Mouse (Mus musculus): ENCODE measurements around the gene Tmprss15. TPM values are rescaled to one million over a fixed set of nuclear protein-coding genes. Genes with fewer than 3 reads are reported as not detected.

Tmprss15 gene
- polyA plus RNA-seq, 1 experiment from 2014 or later: not detected

DNA sequence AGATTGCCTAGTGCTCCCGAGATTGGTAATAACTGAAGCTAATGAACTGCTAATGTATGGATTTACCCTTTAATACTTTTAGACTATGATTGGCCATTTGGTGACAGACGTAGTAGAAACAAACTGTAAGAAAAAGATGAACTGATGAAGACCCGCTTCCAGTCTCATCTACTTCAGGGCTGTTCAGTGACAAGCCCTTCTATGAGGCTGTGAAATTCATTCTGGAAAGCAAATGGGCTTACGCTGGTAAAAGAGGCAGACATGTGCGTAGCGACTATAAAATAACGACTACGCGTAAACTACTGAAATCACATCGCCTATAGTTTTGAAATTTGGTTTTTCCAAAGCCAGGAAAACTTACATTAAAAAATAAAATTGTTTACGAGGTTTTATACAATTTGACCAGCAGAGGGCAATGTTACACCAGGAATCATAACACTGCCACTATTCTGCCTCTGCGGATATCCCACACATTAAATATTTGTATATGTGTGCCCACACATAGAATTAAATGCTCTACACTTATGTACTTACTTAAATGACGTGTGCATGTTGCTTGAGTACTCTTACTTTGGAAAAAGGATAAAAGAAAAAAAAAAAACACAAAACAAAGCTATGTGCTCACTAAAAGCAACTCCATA is 121.7 kb downstream of the Tmprss15 start:
- WGBS: 38% methylated on average over 13 of the region's 13 CpGs
- no peaks in the 10 kb centered on the region for H3K27me3 ChIP-seq (ENCODE audit: low read depth, poor library complexity, severe bottlenecking)
- no peak overlapping the region for H3K4me3 ChIP-seq
- no peaks in the 10 kb centered on the region for H3K4me1 ChIP-seq
- no peaks in the 10 kb centered on the region for H3K9me3 ChIP-seq (replicated peaks)
- DNase-seq (ENCODE audit: low spot score): no peak
- H3K36me3 ChIP-seq: no peaks in the 10 kb centered on the region
- H3K27ac ChIP-seq: no peak overlapping the region

- Histone ChIP-seq H3K36me3 (no peaks in the 10 kb centered on the region), H3K4me3 (no peak overlapping the region), H3K4me1 (no peaks in the 10 kb centered on the region), H3K27ac (no peak overlapping the region), H3K9me3 (replicated peaks) (no peaks in the 10 kb centered on the region), H3K27me3 (ENCODE audit: low read depth, poor library complexity, severe bottlenecking) (no peaks in the 10 kb centered on the region)
- no peak for DNase-seq (ENCODE audit: low spot score)
- 59% methylated on average over 2 of the region's 2 CpGs for WGBS
Observed at GRCm38 (mm10) chr16:78957434-78957833, 133.5 kb downstream of the Tmprss15 start.

DNA sequence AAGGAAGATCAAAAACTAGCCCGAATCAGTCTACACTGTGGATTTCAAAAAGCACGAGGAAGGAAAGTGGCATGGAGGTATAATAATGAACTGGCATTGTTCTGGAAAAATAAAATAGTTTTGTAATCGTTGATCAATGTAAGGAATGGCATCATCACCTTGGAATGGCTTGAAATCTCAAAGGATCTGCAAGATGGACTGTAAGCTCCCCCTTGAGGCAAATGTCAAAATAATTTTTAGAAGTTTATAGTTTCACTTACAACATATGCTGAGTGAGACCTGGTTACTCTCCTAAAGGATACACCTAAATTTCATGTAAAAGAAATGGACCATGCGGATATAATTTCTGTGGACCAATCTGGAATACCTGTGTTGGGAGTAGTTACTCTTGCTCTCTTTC is 140.5 kb downstream of the Tmprss15 start:
- 87% methylated on average over 4 of the region's 4 CpGs for WGBS
- no peaks in the 10 kb centered on the region for H3K36me3 ChIP-seq
- H3K9me3 ChIP-seq (replicated peaks): no peaks in the 10 kb centered on the region
- no peak overlapping the region for H3K27ac ChIP-seq
- no peaks in the 10 kb centered on the region for H3K4me1 ChIP-seq
- H3K27me3 ChIP-seq (ENCODE audit: low read depth, poor library complexity, severe bottlenecking): no peaks in the 10 kb centered on the region
- H3K4me3 ChIP-seq: no peak overlapping the region
- no peak for DNase-seq (ENCODE audit: low spot score)

DNA sequence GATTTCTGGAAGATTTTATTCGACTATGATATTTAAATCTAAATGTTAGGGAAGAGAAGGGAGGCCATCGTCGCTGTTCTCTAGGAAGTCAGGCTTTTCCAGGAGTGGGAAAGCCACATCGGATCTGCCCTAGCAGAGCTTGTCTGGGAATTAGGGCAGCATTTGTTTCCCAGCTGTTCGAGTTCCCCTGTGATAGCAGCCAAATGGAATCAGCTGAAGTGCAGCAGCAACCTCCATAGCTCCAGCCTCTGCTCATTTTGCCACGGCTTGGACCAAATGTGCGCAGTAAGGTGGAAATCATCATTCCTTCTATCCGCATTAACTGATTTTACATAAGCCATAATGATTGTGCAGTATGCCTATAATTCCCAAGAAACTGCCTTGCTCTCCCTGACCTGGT is 153.1 kb downstream of the Tmprss15 start:
- Histone ChIP-seq H3K27me3 (ENCODE audit: low read depth, poor library complexity, severe bottlenecking) (no peaks in the 10 kb centered on the region), H3K36me3 (no peaks in the 10 kb centered on the region), H3K4me3 (no peak overlapping the region), H3K27ac (no peak overlapping the region), H3K4me1 (no peaks in the 10 kb centered on the region), H3K9me3 (replicated peaks) (no peaks in the 10 kb centered on the region)
- WGBS: 66% methylated on average over 8 of the region's 8 CpGs
- no peak for DNase-seq (ENCODE audit: low spot score)

GRCm38 (mm10) chr16:78934298-78934697 is 156.6 kb downstream of the Tmprss15 start:
- H3K9me3 ChIP-seq (replicated peaks): no peaks in the 10 kb centered on the region
- peaks cover 15% of the 10 kb centered on the region for H3K27me3 ChIP-seq (ENCODE audit: low read depth, poor library complexity, severe bottlenecking)
- H3K4me1 ChIP-seq: peaks cover 9% of the 10 kb centered on the region
- H3K36me3 ChIP-seq: no peaks in the 10 kb centered on the region
- no peak overlapping the region for H3K4me3 ChIP-seq
- H3K27ac ChIP-seq: no peak overlapping the region
- no peak for DNase-seq (ENCODE audit: low spot score)
- 95% methylated on average over 2 of the region's 2 CpGs for WGBS

- Histone ChIP-seq H3K27ac (no peak overlapping the region), H3K36me3 (no peaks in the 10 kb centered on the region), H3K4me3 (peak overlapping the region; percentile 56), H3K4me1 (peaks cover 9% of the 10 kb centered on the region), H3K9me3 (replicated peaks) (no peaks in the 10 kb centered on the region), H3K27me3 (ENCODE audit: low read depth, poor library complexity, severe bottlenecking) (peaks cover 15% of the 10 kb centered on the region)
- WGBS: 13% methylated on average over 16 of the region's 16 CpGs
- peak; percentile 46 for DNase-seq (ENCODE audit: low spot score)
Observed at GRCm38 (mm10) chr16:78931287-78932025, 159.4 kb downstream of the Tmprss15 start.

DNA sequence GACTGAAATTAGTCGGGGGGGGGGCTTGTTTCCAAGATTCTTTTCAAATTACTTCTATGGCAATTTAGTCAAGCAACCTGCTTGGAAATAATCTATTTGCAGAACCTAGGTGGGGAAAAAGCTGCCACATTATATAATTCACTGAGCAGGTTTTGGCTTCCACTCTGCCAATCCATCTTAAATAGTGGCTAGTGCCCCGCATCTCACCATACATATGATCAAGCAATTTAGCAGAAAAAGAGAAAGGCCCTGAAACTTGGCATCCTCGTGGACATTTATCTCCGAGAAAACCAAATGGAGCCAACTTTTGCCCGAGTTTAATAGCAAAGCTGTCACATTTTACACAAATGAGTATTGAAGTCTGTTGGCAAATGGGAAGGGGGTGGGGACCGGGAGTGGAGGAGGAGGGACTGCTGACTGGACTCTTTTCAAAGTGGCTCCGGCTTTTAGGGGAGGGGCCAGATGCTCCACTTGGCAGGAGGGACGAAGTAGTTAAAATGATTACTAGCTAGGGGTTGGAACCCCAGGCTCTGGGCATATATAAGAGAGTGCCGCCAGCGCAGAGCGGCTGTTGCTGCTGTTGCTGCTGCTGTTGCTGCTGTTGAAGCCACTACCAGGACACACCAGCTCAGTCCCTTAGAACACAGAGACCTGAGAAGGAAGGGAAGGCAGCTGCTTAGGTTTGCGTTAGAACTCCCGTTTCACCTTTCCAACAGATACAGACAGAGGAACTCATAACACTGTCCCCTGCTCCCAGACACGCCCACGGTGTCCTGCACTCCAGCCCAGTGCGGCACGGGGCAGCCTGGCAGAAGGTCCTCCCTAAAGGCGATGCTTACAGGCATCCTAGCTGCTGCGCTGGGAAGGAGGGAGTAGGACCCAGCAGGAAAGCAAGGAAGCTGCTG is 160.3 kb downstream of the Tmprss15 start, which contains the start of gene Chodl:
Chodl (plus strand) TSS at position 567 of the 905 bp plus-strand sequence.
- DNase-seq (ENCODE audit: low spot score): peak; percentile 29
- Histone ChIP-seq H3K36me3 (no peaks in the 10 kb centered on the region), H3K27ac (no peak within 1 kb of the TSS), H3K4me1 (peaks cover 9% of the 10 kb centered on the region), H3K4me3 (peak within 1 kb of the TSS; percentile 56), H3K27me3 (ENCODE audit: low read depth, poor library complexity, severe bottlenecking) (peaks cover 15% of the 10 kb centered on the region), H3K9me3 (replicated peaks) (no peaks in the 10 kb centered on the region)
- WGBS: 11% methylated on average over 19 of the region's 19 CpGs

DNA sequence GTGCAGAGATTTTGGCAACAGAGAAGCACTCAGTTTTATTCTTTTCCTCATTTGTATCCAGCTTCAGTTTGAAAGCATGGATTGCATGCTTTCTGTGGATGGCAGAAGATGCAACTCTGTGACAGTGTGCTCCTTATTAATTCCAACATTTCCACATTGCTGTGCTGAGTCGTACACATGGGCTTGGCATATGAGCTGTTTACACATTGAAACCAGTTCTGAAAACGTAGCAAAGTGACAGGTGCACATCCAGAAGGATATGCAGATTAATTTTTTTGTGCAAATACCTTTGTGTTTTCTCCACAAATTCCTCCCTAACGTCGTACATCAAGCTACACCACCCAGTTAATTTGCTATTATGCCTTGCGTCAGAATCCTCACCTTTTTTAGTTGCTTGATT is 168.3 kb downstream of the Tmprss15 start:
- H3K27ac ChIP-seq: no peak overlapping the region
- no peaks in the 10 kb centered on the region for H3K4me1 ChIP-seq
- H3K36me3 ChIP-seq: no peaks in the 10 kb centered on the region
- WGBS: 76% methylated on average over 5 of the region's 5 CpGs
- no peak for DNase-seq (ENCODE audit: low spot score)
- H3K4me3 ChIP-seq: no peak overlapping the region
- H3K27me3 ChIP-seq (ENCODE audit: low read depth, poor library complexity, severe bottlenecking): no peaks in the 10 kb centered on the region
- H3K9me3 ChIP-seq (replicated peaks): no peaks in the 10 kb centered on the region

Other genes with a start within 250 kb of the Tmprss15 start
- 0.35 TPM in 1 of 2 replicates, not detected in the other for gene Chodl, start 160.1 kb downstream of the Tmprss15 start, polyA plus RNA-seq (2016; fragmentation: Nextera tagmentation; extraction: Ambion mirVana)

Data from limb, embryonic 10.5 days (tissue).